Mouse (Mus musculus): Measurements from ENCODE around the gene Zbtb34. TPM values are rescaled to one million over a fixed set of nuclear protein-coding genes. Genes with fewer than 3 reads are reported as not detected.

The Zbtb34 gene
- polyA plus RNA-seq, 1 experiment from 2014 or later = 2.6 TPM

DNA sequence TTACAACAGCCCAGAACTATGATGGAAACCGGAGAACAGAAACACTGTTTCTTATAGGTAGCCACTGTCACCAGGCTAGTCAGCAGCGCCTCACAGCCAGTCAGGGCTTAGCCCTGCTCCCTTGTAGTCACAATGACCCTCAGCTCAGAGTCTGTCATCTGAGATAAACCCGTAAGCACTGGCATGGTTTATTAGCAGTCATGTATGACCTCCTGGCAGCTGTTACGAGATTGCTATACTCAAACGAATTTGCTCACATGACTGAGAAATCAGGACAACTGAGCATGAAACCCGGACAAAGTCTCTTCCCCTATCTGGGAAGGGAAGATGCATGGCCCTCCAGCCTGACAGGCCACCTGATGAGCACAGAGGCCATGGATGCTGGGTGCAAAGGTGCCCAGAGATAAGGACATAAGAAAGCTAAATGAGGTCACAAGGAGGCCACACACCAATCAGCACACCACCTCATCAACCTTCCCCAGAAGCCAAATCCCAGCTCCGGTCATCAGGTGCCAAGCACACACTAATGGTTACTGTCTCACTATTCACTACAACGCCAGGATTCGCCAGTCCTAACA lies 69.9 kb downstream of the Zbtb34 start:
- TF ChIP-seq EP300 (optimal IDR thresholded peaks at IDR 0.05) = no peak
- TF ChIP-seq CTCF (IDR thresholded peaks at IDR 0.05; ENCODE audit: low read depth) = no peak
- H3K4me3 ChIP-seq (ENCODE audit: low read depth, low read length) = no peak overlapping the region
- ATAC-seq (ENCODE audit: low FRiP score, low TSS enrichment) = no peak
- WGBS = 72% methylated on average over 9 of the region's 9 CpGs
- no peak overlapping the region for H3K4me2 ChIP-seq (replicated peaks; ENCODE audit: low read depth)
- no peak for DNase-seq (ENCODE audit: low spot score)
- no peaks in the 10 kb centered on the region for H3K9me3 ChIP-seq (ENCODE audit: control insufficient read depth, low read length)
- H3K27me3 ChIP-seq (ENCODE audit: control insufficient read depth, insufficient read depth, low read length) = no peaks in the 10 kb centered on the region
- H3K36me3 ChIP-seq (ENCODE audit: control insufficient read depth, insufficient read depth, low read length) = no peaks in the 10 kb centered on the region
- H3K9ac ChIP-seq (ENCODE audit: low read length) = no peak overlapping the region
- peaks cover 2% of the 10 kb centered on the region; the same call in 1 of the 2 replicates for H3K4me1 ChIP-seq (replicated peaks; ENCODE audit: control insufficient read depth, insufficient read depth)
- no peak overlapping the region for H3K27ac ChIP-seq (replicated peaks)

DNA sequence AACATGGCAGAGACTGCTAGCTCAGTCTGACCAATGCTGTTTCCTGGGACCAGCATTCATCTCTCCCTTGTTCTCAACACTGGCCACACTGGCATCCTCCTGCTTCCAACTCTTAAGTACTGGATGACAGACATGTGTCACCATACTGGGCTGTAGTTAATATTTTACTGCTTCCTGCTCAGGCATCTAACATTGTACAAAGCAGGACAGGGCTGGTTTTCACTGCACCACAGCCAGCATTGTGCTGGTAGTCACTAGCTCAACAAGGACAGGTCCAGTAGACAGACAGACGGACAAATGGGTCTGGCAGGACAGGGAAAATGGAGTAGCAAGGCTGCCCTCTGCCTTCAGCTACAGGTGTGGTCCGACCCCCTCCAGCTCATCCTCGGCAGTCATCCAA lies 70.6 kb downstream of the Zbtb34 start:
- H3K9me3 ChIP-seq (ENCODE audit: control insufficient read depth, low read length) = no peaks in the 10 kb centered on the region
- H3K4me1 ChIP-seq (replicated peaks; ENCODE audit: control insufficient read depth, insufficient read depth) = peaks cover 2% of the 10 kb centered on the region; the same call in 1 of the 2 replicates
- DNase-seq (ENCODE audit: low spot score) (no peak), ATAC-seq (ENCODE audit: low FRiP score, low TSS enrichment) (0 out of 2 replicates have a peak, but pooled peaks have one; percentile 4)
- H3K27me3 ChIP-seq (ENCODE audit: control insufficient read depth, insufficient read depth, low read length) = no peaks in the 10 kb centered on the region
- 77% methylated on average over 3 of the region's 3 CpGs for WGBS
- H3K36me3 ChIP-seq (ENCODE audit: control insufficient read depth, insufficient read depth, low read length) = no peaks in the 10 kb centered on the region
- no peak overlapping the region for H3K4me2 ChIP-seq (replicated peaks; ENCODE audit: low read depth)
- no peak overlapping the region for H3K27ac ChIP-seq (replicated peaks)
- H3K4me3 ChIP-seq (ENCODE audit: low read depth, low read length) = no peak overlapping the region
- no peak overlapping the region for H3K9ac ChIP-seq (ENCODE audit: low read length)
- TF ChIP-seq CTCF (IDR thresholded peaks at IDR 0.05; ENCODE audit: low read depth) (no peak), EP300 (optimal IDR thresholded peaks at IDR 0.05) (no peak)

DNA sequence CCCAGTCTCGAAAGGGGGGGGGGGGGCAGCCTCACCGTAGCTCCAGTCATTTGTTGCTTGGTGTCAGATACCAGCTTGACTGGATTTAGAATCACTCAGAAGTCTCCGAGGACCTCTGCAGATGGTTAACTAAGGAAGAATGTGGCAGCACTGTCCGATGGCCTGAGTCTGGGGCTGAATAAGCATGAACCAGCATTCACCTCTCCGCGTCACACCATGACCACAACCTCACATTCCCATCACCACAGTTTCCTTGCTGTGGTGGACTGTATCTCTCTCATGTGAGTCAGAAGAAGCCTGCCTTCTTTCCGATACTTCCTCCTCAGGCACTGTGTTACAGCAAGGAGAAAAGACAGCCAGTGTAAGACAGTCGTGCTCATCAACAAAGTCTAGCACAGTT lies 71.9 kb downstream of the Zbtb34 start:
- ATAC-seq (ENCODE audit: low FRiP score, low TSS enrichment) = no peak
- Histone ChIP-seq H3K4me3 (ENCODE audit: low read depth, low read length) (no peak overlapping the region), H3K27me3 (ENCODE audit: control insufficient read depth, insufficient read depth, low read length) (no peaks in the 10 kb centered on the region), H3K4me2 (replicated peaks; ENCODE audit: low read depth) (no peak overlapping the region), H3K4me1 (replicated peaks; ENCODE audit: control insufficient read depth, insufficient read depth) (no peaks in the 10 kb centered on the region), H3K36me3 (ENCODE audit: control insufficient read depth, insufficient read depth, low read length) (no peaks in the 10 kb centered on the region), H3K27ac (replicated peaks) (no peak overlapping the region), H3K9ac (ENCODE audit: low read length) (no peak overlapping the region), H3K9me3 (ENCODE audit: control insufficient read depth, low read length) (no peaks in the 10 kb centered on the region)
- no peak for TF ChIP-seq EP300 (optimal IDR thresholded peaks at IDR 0.05)
- no peak for TF ChIP-seq CTCF (IDR thresholded peaks at IDR 0.05; ENCODE audit: low read depth)
- DNase-seq (ENCODE audit: low spot score) = no peak
- WGBS = 82% methylated on average over 8 of the region's 8 CpGs

DNA sequence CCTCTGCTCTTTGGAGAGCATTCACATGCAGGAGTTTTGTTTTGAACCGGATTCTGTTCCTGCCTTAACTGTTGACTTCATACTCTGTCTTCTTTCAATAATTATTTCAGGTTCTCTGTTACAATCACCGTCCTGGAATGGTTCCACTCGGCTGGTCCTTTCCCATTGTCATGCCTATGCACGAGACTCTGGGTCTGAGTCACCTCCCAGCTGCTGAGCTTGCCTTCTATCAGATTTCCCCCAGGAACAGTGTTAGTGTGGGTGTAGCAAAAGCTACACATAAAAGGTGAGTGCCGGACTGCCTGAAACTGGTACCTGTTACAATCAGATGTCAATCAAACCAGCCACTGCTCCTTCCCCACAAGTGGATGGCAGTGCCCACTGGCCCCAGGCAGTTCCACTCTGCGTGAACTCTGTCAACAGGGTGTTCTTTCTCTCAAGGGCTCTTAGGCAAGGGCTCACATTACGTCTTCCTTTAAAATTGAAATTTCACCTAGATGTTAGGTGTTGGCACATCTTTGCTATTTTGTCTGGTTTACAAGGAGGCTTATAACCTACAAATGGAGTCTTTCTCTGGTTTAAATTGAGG lies 73.8 kb downstream of the Zbtb34 start:
- Histone ChIP-seq H3K4me1 (replicated peaks; ENCODE audit: control insufficient read depth, insufficient read depth) (no peaks in the 10 kb centered on the region), H3K27me3 (ENCODE audit: control insufficient read depth, insufficient read depth, low read length) (no peaks in the 10 kb centered on the region), H3K9ac (ENCODE audit: low read length) (no peak overlapping the region), H3K9me3 (ENCODE audit: control insufficient read depth, low read length) (no peaks in the 10 kb centered on the region), H3K36me3 (ENCODE audit: control insufficient read depth, insufficient read depth, low read length) (no peaks in the 10 kb centered on the region), H3K4me3 (ENCODE audit: low read depth, low read length) (no peak overlapping the region), H3K4me2 (replicated peaks; ENCODE audit: low read depth) (no peak overlapping the region), H3K27ac (replicated peaks) (no peak overlapping the region)
- ATAC-seq (ENCODE audit: low FRiP score, low TSS enrichment) = no peak; the same call in 1 of the 2 replicates
- WGBS = 68% methylated on average over 7 of the region's 7 CpGs
- DNase-seq (ENCODE audit: low spot score) = no peak
- no peak for TF ChIP-seq CTCF (IDR thresholded peaks at IDR 0.05; ENCODE audit: low read depth)
- TF ChIP-seq EP300 (optimal IDR thresholded peaks at IDR 0.05) = no peak

Small RNA genes within 50 kb of the gene (microRNA-seq; reads per million reads assigned to microRNA genes)
- gene Gm25998 = not detected

Other genes with a start within 250 kb of the Zbtb34 start
- gene Angptl2, start 215.3 kb downstream of the Zbtb34 start, polyA plus RNA-seq (2015; fragmentation: Nextera tagmentation; extraction: Ambion mirVana) = 35.3 and 37.3 TPM in 2 replicates
- 2.1 and 2.2 TPM in 2 replicates for gene Ralgps1, start 59.8 kb downstream of the Zbtb34 start, polyA plus RNA-seq (2015; fragmentation: Nextera tagmentation; extraction: Ambion mirVana)
- 9.6 and 12.9 TPM in 2 replicates for gene Zbtb43, start 37.2 kb upstream of the Zbtb34 start, polyA plus RNA-seq (2015; fragmentation: Nextera tagmentation; extraction: Ambion mirVana)
- 0.07 TPM in 1 of 2 replicates, not detected in the other for gene Lmx1b, start 209.2 kb upstream of the Zbtb34 start, polyA plus RNA-seq (2015; fragmentation: Nextera tagmentation; extraction: Ambion mirVana)

Data from stomach, postnatal 0 days (tissue).